Mouse (Mus musculus) embryo, embryonic 11 days (tissue): ENCODE results near the gene Rad51b.

Experiments
- DNase-seq: peaks from one replicate; pipeline ENCODE4 v3.0.0-alpha.2; 2015

Rad51b gene

GRCm38 (mm10) chr12:79663893-79664574 lies 367.0 kb downstream of the Rad51b start:
- DNase-seq: no peak

GRCm38 (mm10) chr12:79674846-79675439 lies 377.9 kb downstream of the Rad51b start:
- no peak for DNase-seq

GRCm38 (mm10) chr12:79675440-79676176 lies 378.5 kb downstream of the Rad51b start:
- DNase-seq: peak; percentile 42

GRCm38 (mm10) chr12:79676251-79676650 lies 379.2 kb downstream of the Rad51b start:
- no peak for DNase-seq

- no peak for DNase-seq
Observed at GRCm38 (mm10) chr12:79676896-79677295, 379.8 kb downstream of the Rad51b start.

- no peak for DNase-seq
Observed at GRCm38 (mm10) chr12:79679251-79679901, 382.3 kb downstream of the Rad51b start.

- DNase-seq: no peak
Observed at GRCm38 (mm10) chr12:79679941-79680697, 383.0 kb downstream of the Rad51b start.

GRCm38 (mm10) chr12:79680698-79681072 lies 383.6 kb downstream of the Rad51b start:
- no peak for DNase-seq

GRCm38 (mm10) chr12:79681571-79681970 lies 384.5 kb downstream of the Rad51b start:
- no peak for DNase-seq

- peak; percentile 73 for DNase-seq
Observed at GRCm38 (mm10) chr12:79683350-79683749, 386.3 kb downstream of the Rad51b start.

- no peak for DNase-seq
Observed at GRCm38 (mm10) chr12:79683759-79684158, 386.7 kb downstream of the Rad51b start.

- no peak for DNase-seq
Observed at GRCm38 (mm10) chr12:79684338-79684737, 387.3 kb downstream of the Rad51b start.

- peak; percentile 30 for DNase-seq
Observed at GRCm38 (mm10) chr12:79686594-79687325, 389.7 kb downstream of the Rad51b start.

- DNase-seq: no peak
Observed at GRCm38 (mm10) chr12:79687683-79688386, 390.8 kb downstream of the Rad51b start.

- DNase-seq: no peak
Observed at GRCm38 (mm10) chr12:79689299-79689698, 392.2 kb downstream of the Rad51b start.

GRCm38 (mm10) chr12:79691929-79692862 lies 395.1 kb downstream of the Rad51b start:
- DNase-seq: no peak

GRCm38 (mm10) chr12:79695832-79696434 lies 398.9 kb downstream of the Rad51b start:
- no peak for DNase-seq

GRCm38 (mm10) chr12:79703555-79703954 lies 406.5 kb downstream of the Rad51b start:
- no peak for DNase-seq

- no peak for DNase-seq
Observed at GRCm38 (mm10) chr12:79705501-79706266, 408.6 kb downstream of the Rad51b start.
